Mouse (Mus musculus) limb, embryonic 10.5 days (tissue): ENCODE measurements around the gene Gpr158. TPM values are rescaled to one million over a fixed set of nuclear protein-coding genes. Genes with fewer than 3 reads are reported as not detected.

Source experiments
- DNase-seq: peaks from one replicate; pipeline ENCODE4 v3.0.0-alpha.2; 2017; ENCODE audit warnings: low spot score
- H3K27ac ChIP-seq: fragments of 300-500 bp; sonication (generic); 2 replicates; pipeline ENCODE4 v1.5.1; 2016; ENCODE audit warnings: mild to moderate bottlenecking
- H3K27me3 ChIP-seq: fragments of 300-500 bp; sonication (generic); 2 replicates; pipeline ENCODE4 v1.6.1; 2016; ENCODE audit warnings: low read depth, mild to moderate bottlenecking; ENCODE audit not compliant: poor library complexity, severe bottlenecking
- H3K36me3 ChIP-seq: fragments of 300-500 bp; sonication (generic); 2 replicates; pipeline ENCODE4 v1.6.1; 2016; ENCODE audit warnings: mild to moderate bottlenecking, moderate library complexity
- H3K4me1 ChIP-seq: fragments of 300-500 bp; sonication (generic); 2 replicates; pipeline ENCODE4 v1.6.1; 2016
- H3K4me3 ChIP-seq: fragments of 300-500 bp; sonication (generic); 2 replicates; pipeline ENCODE4 v1.5.1; 2016; ENCODE audit warnings: mild to moderate bottlenecking, moderate library complexity
- H3K9me3 ChIP-seq: fragments of 300-500 bp; sonication (generic); replicated peaks from 2 replicates; pipeline ENCODE4 v1.6.1; 2016; ENCODE audit warnings: mild to moderate bottlenecking
- WGBS: fragments of 180-500 bp; shearing (Covaris S2); methylation state at CpG from one replicate; pipeline ENCODE4 v1.1.7; 2016; 5-methylcytosine and 5-hydroxymethylcytosine counted together
- polyA plus RNA-seq: library from polyadenylated mRNA; unstranded; fragments of >200 nt; fragmentation: Nextera tagmentation; extraction: Ambion mirVana; gene quantifications from 2 replicates; pipeline ENCODE4 v1.2.1, GENCODE M21; 2016

Gene Gpr158
- polyA plus RNA-seq, 1 experiment from 2014 or later: not detected

DNA sequence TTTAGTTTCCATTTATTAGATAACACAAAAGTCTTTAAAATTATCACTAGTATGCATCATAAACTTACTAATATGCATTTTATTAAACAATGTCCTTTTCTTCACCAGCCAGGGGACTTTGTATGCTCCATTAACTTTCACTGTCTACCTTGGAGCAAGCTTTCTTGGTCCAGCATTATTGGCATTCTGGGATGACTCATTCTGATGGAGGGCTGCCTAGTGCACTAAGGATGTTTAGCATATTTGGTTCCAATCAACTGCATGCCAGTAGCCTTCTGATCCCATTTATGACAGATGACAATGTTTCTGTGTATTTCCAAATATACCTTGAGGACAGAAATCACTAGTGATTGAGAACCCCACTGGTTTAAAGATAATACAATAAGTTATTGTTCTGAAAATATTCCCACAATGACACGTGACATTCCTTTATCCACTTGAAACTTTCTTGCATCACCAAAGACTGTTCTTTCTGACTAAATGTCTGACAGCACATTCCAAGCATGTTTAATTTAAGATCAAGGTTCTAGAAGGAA, 313.5 kb downstream of the Gpr158 start:
- Histone ChIP-seq H3K9me3 (no peaks in the 10 kb centered on the region), H3K4me1 (no peaks in the 10 kb centered on the region), H3K36me3 (no peaks in the 10 kb centered on the region), H3K4me3 (no peak overlapping the region), H3K27ac (no peak overlapping the region), H3K27me3 (no peaks in the 10 kb centered on the region)
- 82% methylated on average over 1 of the region's 1 CpGs for WGBS
- DNase-seq: no peak

DNA sequence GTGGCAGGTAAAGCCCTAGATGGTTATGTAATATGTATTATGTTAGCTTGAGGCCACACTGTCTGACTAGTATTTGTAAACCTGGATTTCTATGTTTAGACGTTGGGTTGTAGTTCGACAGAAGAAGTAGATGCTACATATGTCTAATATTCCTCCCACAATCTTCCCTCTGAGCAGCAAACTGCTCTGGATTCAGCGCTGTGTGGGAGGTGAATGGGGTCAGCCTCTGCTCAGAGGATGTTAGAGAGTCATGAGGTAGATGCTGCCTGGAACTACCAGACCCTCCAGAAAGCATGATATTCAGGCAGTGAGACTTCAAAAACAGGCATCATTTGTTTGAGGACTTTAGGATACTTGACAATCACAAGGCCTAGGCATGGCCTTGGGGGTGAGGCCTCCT, 317.4 kb downstream of the Gpr158 start:
- H3K27ac ChIP-seq: no peak overlapping the region
- no peak for DNase-seq
- 89% methylated on average over 3 of the region's 3 CpGs for WGBS
- no peaks in the 10 kb centered on the region for H3K9me3 ChIP-seq
- no peaks in the 10 kb centered on the region for H3K36me3 ChIP-seq
- H3K4me1 ChIP-seq: no peaks in the 10 kb centered on the region
- no peak overlapping the region for H3K4me3 ChIP-seq
- H3K27me3 ChIP-seq: no peaks in the 10 kb centered on the region

DNA sequence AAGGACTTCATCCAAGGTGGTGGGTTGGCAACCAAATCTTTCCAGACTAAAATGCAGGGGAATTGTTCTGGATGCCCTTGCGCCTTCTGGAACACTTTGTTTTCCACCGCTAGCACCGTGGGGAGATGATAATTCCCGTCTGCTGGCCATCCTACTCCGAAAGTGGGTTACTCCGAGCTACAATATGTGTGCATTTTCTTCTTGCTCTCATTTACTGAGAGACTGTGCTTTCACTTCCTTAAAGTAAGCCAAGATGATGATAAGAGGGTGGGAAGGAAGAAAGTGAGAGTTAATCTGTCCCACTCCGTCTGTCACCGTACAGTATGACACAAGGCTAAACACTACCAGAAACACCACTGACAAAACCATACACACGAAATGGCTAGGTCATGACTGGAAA, 325.8 kb downstream of the Gpr158 start:
- no peak overlapping the region for H3K4me3 ChIP-seq
- H3K9me3 ChIP-seq: no peaks in the 10 kb centered on the region
- DNase-seq: no peak
- no peaks in the 10 kb centered on the region for H3K36me3 ChIP-seq
- no peaks in the 10 kb centered on the region for H3K4me1 ChIP-seq
- H3K27ac ChIP-seq: no peak overlapping the region
- no peaks in the 10 kb centered on the region for H3K27me3 ChIP-seq
- WGBS: 88% methylated on average over 9 of the region's 9 CpGs

DNA sequence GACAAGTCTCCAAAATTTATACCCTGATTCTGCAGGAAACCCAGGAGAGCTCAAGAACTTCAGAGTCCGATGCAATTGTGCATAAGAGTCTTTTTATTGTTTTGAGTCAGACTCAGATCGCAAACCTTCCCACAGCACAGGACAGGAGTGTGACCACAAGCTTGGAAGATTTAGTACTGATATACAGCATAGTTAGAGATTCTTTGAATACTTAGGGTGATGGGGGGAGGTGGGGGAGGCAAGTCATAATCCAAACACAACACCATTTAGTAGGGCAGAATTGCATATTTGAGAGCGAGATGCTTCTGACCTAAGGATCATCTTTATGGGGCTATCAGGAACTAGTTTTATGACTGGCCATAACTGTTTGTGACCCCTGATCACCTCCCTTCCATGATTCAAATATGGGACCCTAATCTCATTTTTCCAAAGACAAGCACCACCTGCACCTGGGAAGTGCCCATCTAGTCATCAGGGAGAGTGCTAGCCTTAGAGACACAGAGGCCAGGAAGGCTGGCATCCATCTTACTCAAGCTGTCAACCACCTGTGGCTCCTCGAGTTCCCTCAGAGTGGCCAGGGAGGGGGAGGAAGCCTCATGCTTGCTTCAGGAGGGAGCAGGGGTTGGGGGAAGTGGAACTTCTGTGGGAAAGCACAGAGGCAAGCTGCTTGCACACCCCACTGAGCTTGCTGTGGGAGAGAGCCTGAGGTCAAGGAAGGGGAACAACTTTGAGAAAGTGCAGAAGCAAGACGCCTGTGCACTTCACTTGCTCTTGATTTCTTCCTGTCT, 326.7 kb downstream of the Gpr158 start:
- no peaks in the 10 kb centered on the region for H3K4me1 ChIP-seq
- H3K4me3 ChIP-seq: no peak overlapping the region
- H3K27me3 ChIP-seq: no peaks in the 10 kb centered on the region
- DNase-seq: no peak
- no peaks in the 10 kb centered on the region for H3K36me3 ChIP-seq
- WGBS: 60% methylated on average over 5 of the region's 5 CpGs
- no peaks in the 10 kb centered on the region for H3K9me3 ChIP-seq
- H3K27ac ChIP-seq: no peak overlapping the region

DNA sequence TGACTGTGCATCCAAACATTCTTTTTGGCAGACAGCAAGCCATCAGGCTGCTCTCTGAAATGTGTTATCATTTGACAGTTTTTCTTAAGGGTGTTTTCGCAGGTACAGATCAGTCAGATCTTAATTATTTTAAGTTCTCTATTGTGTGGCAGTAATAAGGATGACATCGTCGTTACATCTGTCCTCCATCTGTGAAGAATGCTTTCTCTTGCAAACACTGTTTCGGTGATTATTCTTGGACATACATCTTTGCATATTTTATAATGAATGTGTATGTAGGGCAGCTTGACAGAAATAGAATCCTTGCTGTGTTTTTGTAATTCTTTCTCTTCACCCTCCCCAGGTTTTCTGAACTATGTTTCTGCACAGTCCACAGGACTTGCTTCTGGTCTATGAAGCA, 360.7 kb downstream of the Gpr158 start:
- DNase-seq: no peak
- Histone ChIP-seq H3K4me3 (no peak overlapping the region), H3K27me3 (no peaks in the 10 kb centered on the region), H3K4me1 (no peaks in the 10 kb centered on the region), H3K27ac (no peak overlapping the region), H3K9me3 (no peaks in the 10 kb centered on the region), H3K36me3 (no peaks in the 10 kb centered on the region)
- 93% methylated on average over 4 of the region's 4 CpGs for WGBS

DNA sequence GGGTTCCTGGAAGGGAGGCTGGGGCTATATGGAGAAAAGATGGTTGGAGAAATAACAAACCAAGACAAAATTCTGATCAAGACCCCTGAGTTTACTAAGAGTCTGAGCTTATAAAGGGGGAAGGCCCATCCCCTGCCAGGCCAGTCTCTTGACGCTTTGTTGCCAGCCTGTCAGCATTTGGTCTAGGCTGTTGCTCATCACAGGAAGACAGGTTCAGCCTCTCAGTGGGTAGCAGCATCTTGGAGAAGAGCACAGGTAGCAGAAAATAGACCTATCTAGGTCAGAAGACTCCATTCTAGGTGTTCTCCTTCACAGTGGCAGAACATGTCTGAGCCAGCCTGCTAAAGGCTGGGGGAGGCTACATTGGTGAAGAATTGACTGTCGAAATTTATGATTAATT, 416.4 kb downstream of the Gpr158 start:
- Histone ChIP-seq H3K4me3 (no peak overlapping the region), H3K27me3 (no peaks in the 10 kb centered on the region), H3K9me3 (no peaks in the 10 kb centered on the region), H3K4me1 (no peaks in the 10 kb centered on the region), H3K27ac (no peak overlapping the region), H3K36me3 (no peaks in the 10 kb centered on the region)
- no peak for DNase-seq
- 100% methylated on average over 2 of the region's 2 CpGs for WGBS

DNA sequence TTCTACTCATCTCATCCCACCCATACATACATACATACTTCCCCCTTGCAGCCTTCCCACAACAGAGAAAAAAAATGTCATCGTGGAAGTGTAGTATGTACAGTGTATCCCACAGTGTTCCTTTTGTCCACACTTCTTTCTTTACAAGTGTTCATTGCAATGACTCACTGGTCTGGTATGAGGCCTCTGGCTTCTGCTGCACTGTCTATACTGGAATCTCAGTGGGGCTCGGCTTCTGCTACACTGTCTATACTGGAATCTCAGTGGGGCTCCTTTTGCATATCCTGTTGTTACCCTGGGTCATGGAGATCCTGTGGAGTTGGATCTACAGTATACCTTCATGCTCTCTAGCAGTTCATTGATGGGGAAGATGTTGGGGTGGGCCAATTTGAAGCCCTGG, 425.8 kb downstream of the Gpr158 start:
- no peak overlapping the region for H3K4me3 ChIP-seq
- no peaks in the 10 kb centered on the region for H3K4me1 ChIP-seq
- no peaks in the 10 kb centered on the region for H3K9me3 ChIP-seq
- no peaks in the 10 kb centered on the region for H3K36me3 ChIP-seq
- 81% methylated on average over 2 of the region's 2 CpGs for WGBS
- no peak for DNase-seq
- H3K27me3 ChIP-seq: no peaks in the 10 kb centered on the region
- H3K27ac ChIP-seq: no peak overlapping the region

DNA sequence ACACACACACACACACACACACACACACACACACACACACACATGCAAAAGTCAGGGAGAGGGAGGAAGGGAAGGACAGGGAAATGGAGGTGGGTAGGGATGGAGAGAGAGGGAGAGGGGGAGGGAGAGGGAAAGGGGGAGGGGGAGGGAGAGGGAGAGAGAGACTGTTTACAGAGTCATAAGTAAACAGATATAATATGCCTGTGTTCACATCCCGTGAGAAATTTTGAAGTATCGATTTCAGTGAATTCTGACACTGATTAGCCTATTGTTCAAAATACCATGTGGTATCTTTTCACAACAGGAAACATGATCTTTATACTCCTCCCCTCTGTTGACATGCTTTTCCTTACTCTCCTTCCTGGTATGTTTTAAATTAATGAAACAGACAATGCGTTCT, 432.3 kb downstream of the Gpr158 start:
- H3K36me3 ChIP-seq: no peaks in the 10 kb centered on the region
- 90% methylated on average over 3 of the region's 3 CpGs for WGBS

DNA sequence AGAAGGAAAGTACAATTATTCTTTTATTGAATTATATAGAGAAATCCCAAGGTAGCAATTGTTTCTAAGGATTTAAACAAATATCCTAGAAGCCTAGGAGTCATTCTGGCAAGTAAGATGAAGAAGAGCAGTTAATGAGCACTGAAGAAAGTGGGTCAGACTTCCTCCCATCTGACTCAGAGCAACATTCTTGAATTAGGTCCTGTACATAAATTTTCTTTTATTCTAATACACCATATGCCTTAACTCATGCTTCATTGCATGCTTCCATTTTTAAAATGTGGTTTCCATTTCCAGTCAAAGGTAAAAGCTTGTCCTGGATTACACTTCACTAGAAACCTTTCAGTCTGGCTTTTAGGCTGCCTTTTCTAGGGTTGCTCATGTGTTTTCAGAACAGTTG, 432.7 kb downstream of the Gpr158 start:
- Histone ChIP-seq H3K4me1 (no peaks in the 10 kb centered on the region), H3K4me3 (no peak overlapping the region), H3K27me3 (no peaks in the 10 kb centered on the region), H3K9me3 (no peaks in the 10 kb centered on the region), H3K27ac (no peak overlapping the region), H3K36me3 (no peaks in the 10 kb centered on the region)
- no peak for DNase-seq

More for the DNA sequence above, 432.3 kb downstream of the Gpr158 start:
- no peaks in the 10 kb centered on the region for H3K9me3 ChIP-seq
- H3K4me3 ChIP-seq: no peak overlapping the region
- H3K27ac ChIP-seq: no peak overlapping the region
- no peaks in the 10 kb centered on the region for H3K4me1 ChIP-seq
- DNase-seq: no peak
- no peaks in the 10 kb centered on the region for H3K27me3 ChIP-seq

DNA sequence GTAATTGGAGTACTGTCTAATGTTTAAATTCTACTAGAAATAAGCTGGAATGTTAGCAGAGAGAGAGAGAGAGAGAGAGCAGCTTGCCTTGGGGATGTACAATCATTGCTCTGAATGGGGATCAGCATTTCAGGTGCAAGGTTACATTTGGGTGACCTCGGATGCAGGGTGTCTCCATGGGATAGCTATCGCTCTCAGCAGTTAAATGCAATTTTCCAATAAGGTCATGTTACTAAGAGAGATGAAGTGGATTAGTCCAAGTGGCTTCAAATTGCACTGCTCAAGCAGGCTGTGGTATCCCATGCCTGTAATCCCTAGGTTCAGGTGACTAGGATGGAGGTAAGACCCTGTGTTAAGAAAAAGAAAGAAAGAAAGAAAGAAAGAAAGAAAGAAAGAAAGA, 441.2 kb downstream of the Gpr158 start:
- no peaks in the 10 kb centered on the region for H3K9me3 ChIP-seq
- no peak overlapping the region for H3K27ac ChIP-seq
- H3K4me3 ChIP-seq: no peak overlapping the region
- no peaks in the 10 kb centered on the region for H3K4me1 ChIP-seq
- no peaks in the 10 kb centered on the region for H3K27me3 ChIP-seq
- no peaks in the 10 kb centered on the region for H3K36me3 ChIP-seq
- DNase-seq: no peak
- WGBS: 89% methylated on average over 2 of the region's 2 CpGs

DNA sequence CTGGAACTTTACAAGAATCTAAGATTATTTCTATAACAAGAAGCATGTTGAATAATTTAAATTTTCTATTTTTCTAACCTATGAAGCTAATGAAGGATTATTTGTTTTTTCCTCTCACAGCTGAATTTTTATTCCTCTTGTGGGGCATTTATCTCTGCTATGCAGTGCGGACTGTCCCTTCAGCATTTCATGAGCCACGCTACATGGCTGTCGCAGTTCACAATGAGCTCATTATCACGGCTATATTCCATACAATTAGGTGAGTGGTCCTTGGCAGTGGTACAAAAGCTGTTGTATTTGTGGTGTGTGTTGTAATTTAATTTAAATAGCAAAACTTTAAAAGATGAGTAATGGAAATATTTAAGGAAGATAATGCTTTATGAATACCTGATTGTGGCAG, 443.1 kb downstream of the Gpr158 start:
- Histone ChIP-seq H3K27me3 (no peaks in the 10 kb centered on the region), H3K9me3 (no peaks in the 10 kb centered on the region), H3K4me1 (no peaks in the 10 kb centered on the region), H3K27ac (no peak overlapping the region), H3K36me3 (no peaks in the 10 kb centered on the region), H3K4me3 (no peak overlapping the region)
- DNase-seq: no peak
- 97% methylated on average over 4 of the region's 4 CpGs for WGBS

DNA sequence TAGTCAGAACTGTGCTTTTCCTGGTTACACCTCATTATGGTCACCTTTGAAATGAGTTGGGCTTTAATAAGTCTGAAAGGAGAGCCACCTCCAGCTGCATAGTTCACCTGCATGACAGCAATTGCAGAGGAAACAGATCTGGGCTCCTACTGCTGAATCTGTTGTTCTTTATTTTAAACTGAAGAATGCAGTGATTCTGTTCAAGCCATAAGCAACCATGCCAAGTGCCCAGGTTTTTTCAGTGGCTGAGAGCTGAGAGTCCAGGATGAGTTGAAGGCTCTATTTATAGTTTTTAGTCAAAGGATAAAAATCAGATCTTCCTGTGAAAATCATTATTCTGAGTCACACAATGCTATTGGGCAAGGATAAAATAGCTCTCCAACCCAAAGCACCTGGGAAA, 496.7 kb downstream of the Gpr158 start:
- no peak overlapping the region for H3K4me3 ChIP-seq
- DNase-seq: no peak
- no peak overlapping the region for H3K27ac ChIP-seq
- H3K4me1 ChIP-seq: no peaks in the 10 kb centered on the region
- no peaks in the 10 kb centered on the region for H3K9me3 ChIP-seq
- no peaks in the 10 kb centered on the region for H3K27me3 ChIP-seq
- H3K36me3 ChIP-seq: no peaks in the 10 kb centered on the region
